Mouse (Mus musculus) limb, embryonic 10.5 days (tissue): ENCODE data around the gene Rcor3. TPM values are rescaled to one million over a fixed set of nuclear protein-coding genes. Genes with fewer than 3 reads are reported as not detected.

Experiments used
- DNase-seq: peaks from one replicate; pipeline ENCODE4 v3.0.0-alpha.2; 2017; ENCODE audit warnings: low spot score
- H3K27ac ChIP-seq: fragments of 300-500 bp; sonication (generic); 2 replicates; pipeline ENCODE4 v1.5.1; 2016; ENCODE audit warnings: mild to moderate bottlenecking
- H3K27me3 ChIP-seq: fragments of 300-500 bp; sonication (generic); 2 replicates; pipeline ENCODE4 v1.6.1; 2016; ENCODE audit warnings: low read depth, mild to moderate bottlenecking; ENCODE audit not compliant: poor library complexity, severe bottlenecking
- H3K36me3 ChIP-seq: fragments of 300-500 bp; sonication (generic); 2 replicates; pipeline ENCODE4 v1.6.1; 2016; ENCODE audit warnings: mild to moderate bottlenecking, moderate library complexity
- H3K4me1 ChIP-seq: fragments of 300-500 bp; sonication (generic); 2 replicates; pipeline ENCODE4 v1.6.1; 2016
- H3K4me3 ChIP-seq: fragments of 300-500 bp; sonication (generic); 2 replicates; pipeline ENCODE4 v1.5.1; 2016; ENCODE audit warnings: mild to moderate bottlenecking, moderate library complexity
- H3K9me3 ChIP-seq: fragments of 300-500 bp; sonication (generic); replicated peaks from 2 replicates; pipeline ENCODE4 v1.6.1; 2016; ENCODE audit warnings: mild to moderate bottlenecking
- WGBS: fragments of 180-500 bp; shearing (Covaris S2); methylation state at CpG from one replicate; pipeline ENCODE4 v1.1.7; 2016; 5-methylcytosine and 5-hydroxymethylcytosine counted together
- polyA plus RNA-seq: library from polyadenylated mRNA; unstranded; fragments of >200 nt; fragmentation: Nextera tagmentation; extraction: Ambion mirVana; gene quantifications from 2 replicates; pipeline ENCODE4 v1.2.1, GENCODE M21; 2016

Gene Rcor3
- polyA plus RNA-seq, 1 experiment from 2014 or later = 18.8 TPM

GRCm38 (mm10) chr1:192053726-192054125 lies 84.1 kb downstream of the Rcor3 start:
- no peak for DNase-seq
- H3K27ac ChIP-seq = no peak overlapping the region
- no peak overlapping the region for H3K4me3 ChIP-seq
- H3K36me3 ChIP-seq = no peaks in the 10 kb centered on the region; the same call in 1 of the 2 replicates
- WGBS = 66% methylated on average over 3 of the region's 3 CpGs
- no peaks in the 10 kb centered on the region for H3K4me1 ChIP-seq
- H3K9me3 ChIP-seq = no peaks in the 10 kb centered on the region
- no peaks in the 10 kb centered on the region for H3K27me3 ChIP-seq

- H3K36me3 ChIP-seq = no peaks in the 10 kb centered on the region; the same call in 1 of the 2 replicates
- H3K27ac ChIP-seq = no peak overlapping the region
- WGBS = 89% methylated on average over 5 of the region's 5 CpGs
- H3K9me3 ChIP-seq = no peaks in the 10 kb centered on the region
- H3K4me1 ChIP-seq = no peaks in the 10 kb centered on the region
- H3K4me3 ChIP-seq = no peak overlapping the region
- H3K27me3 ChIP-seq = no peaks in the 10 kb centered on the region
- DNase-seq = no peak
Measured at GRCm38 (mm10) chr1:192052986-192053385, 84.9 kb downstream of the Rcor3 start.

- WGBS = 91% methylated on average over 8 of the region's 8 CpGs
- Histone ChIP-seq H3K9me3 (no peaks in the 10 kb centered on the region), H3K27me3 (no peaks in the 10 kb centered on the region), H3K36me3 (no peaks in the 10 kb centered on the region; the same call in 1 of the 2 replicates), H3K27ac (no peak overlapping the region), H3K4me1 (no peaks in the 10 kb centered on the region), H3K4me3 (no peak overlapping the region)
- DNase-seq = no peak
Measured at GRCm38 (mm10) chr1:192052461-192052860, 85.4 kb downstream of the Rcor3 start.

Other genes starting within 250 kb of the Rcor3 start
- 1.5 and 2.1 TPM in 2 replicates for gene Slc30a1, start 231.3 kb downstream of the Rcor3 start, polyA plus RNA-seq
- gene Rd3, start 160.7 kb downstream of the Rcor3 start, polyA plus RNA-seq = 0.06 TPM in 1 of 2 replicates, not detected in the other
- gene Traf5, start 45.5 kb downstream of the Rcor3 start, polyA plus RNA-seq = 4.3 and 6.6 TPM in 2 replicates
- 0.01 and 0.04 TPM in 2 replicates for gene Kcnh1, start 52.7 kb upstream of the Rcor3 start, polyA plus RNA-seq